Mouse (Mus musculus): ENCODE results near the gene Ncf4. TPM values are rescaled to one million over a fixed set of nuclear protein-coding genes. Genes with fewer than 3 reads are reported as not detected.

Gene Ncf4
- polyA plus RNA-seq, 1 experiment from 2014 or later: 27.3 TPM

Small RNA genes lying within 50 kb of the gene (microRNA-seq; reads per million reads assigned to microRNA genes)
- not detected for gene Mir7676-1 (ENCODE audit: borderline number of aligned reads)

Other genes with a start within 250 kb of the Ncf4 start
- 0.06 and 0.10 TPM in 2 replicates for gene Cacng2, start 124.8 kb upstream of the Ncf4 start, polyA plus RNA-seq (2014; fragmentation: Nextera tagmentation; extraction: Ambion mirVana)
- 42.1 and 48.2 TPM in 2 replicates for gene Ift27, start 70.7 kb upstream of the Ncf4 start, polyA plus RNA-seq (2014; fragmentation: Nextera tagmentation; extraction: Ambion mirVana)
- 0.31 and 0.50 TPM in 2 replicates for gene Pvalb, start 38.4 kb upstream of the Ncf4 start, polyA plus RNA-seq (2014; fragmentation: Nextera tagmentation; extraction: Ambion mirVana)
- 0.80 and 1.00 TPM in 2 replicates for gene Csf2rb2, start 60.9 kb downstream of the Ncf4 start, polyA plus RNA-seq (2014; fragmentation: Nextera tagmentation; extraction: Ambion mirVana)
- 6.5 and 6.6 TPM in 2 replicates for gene Csf2rb, start 81.0 kb downstream of the Ncf4 start, polyA plus RNA-seq (2014; fragmentation: Nextera tagmentation; extraction: Ambion mirVana)
- not detected in 2 replicates for gene Tex33, start 151.1 kb downstream of the Ncf4 start, polyA plus RNA-seq (2014; fragmentation: Nextera tagmentation; extraction: Ambion mirVana)
- gene Tst, start 161.1 kb downstream of the Ncf4 start, polyA plus RNA-seq (2014; fragmentation: Nextera tagmentation; extraction: Ambion mirVana): 9.6 and 13.5 TPM in 2 replicates
- 1.1 and 1.6 TPM in 2 replicates for gene Mpst, start 161.6 kb downstream of the Ncf4 start, polyA plus RNA-seq (2014; fragmentation: Nextera tagmentation; extraction: Ambion mirVana)
- 16.8 and 21.3 TPM in 2 replicates for gene Kctd17, start 183.8 kb downstream of the Ncf4 start, polyA plus RNA-seq (2014; fragmentation: Nextera tagmentation; extraction: Ambion mirVana)
- 0.64 TPM in 1 of 2 replicates, not detected in the other for gene Tmprss6, start 223.8 kb downstream of the Ncf4 start, polyA plus RNA-seq (2014; fragmentation: Nextera tagmentation; extraction: Ambion mirVana)